Mouse (Mus musculus): Measurements from ENCODE around the gene Atxn7l3b.

DNA sequence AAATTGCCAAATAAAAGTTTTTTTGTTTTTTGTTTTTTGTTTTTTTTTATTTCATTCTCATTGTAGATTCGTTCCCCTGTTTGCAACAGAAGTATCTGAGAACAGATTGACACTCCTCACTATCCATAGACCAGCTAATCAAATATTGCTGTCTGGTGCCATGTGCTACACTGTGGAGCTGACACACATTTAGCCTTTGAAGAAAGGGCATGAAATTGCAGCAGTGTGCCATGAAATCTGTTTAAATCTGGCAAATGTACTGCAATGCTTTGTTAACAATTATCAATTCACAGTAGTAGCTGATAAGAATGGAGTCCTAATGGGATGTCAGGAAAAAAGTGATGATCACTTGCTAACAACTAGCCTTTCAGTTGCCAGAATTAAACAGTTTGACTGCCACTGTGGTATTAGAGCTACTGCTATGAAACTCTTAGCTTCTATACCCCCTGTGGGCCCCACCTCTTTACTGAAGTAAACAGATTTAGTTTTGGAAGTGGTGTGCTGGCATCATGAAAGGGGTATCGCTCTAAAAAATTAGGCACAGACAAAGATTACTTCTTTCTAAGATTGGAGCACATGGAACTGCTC lies 41.3 kb upstream of the Atxn7l3b start:
- TF ChIP-seq CTCF (IDR thresholded peaks at IDR 0.05; ENCODE audit: insufficient read depth, low read length) (no peak), POLR2A (IDR thresholded peaks at IDR 0.05; ENCODE audit: borderline replicate concordance, extremely low read depth, low read depth, low read length) (no peak)
